Mouse (Mus musculus) heart, embryonic 11.5 days (tissue): Measurements from ENCODE around the gene Arsb. TPM values are rescaled to one million over a fixed set of nuclear protein-coding genes. Genes with fewer than 3 reads are reported as not detected.
"Not testable (repeated sequence)": the region's sequence is repeated elsewhere in the genome, so short reads cannot be mapped to it uniquely, and the experiment has no call there.

Experiments
- ATAC-seq: fragments of 200-750 bp; cut with Nextera tagmentation; replicated peaks from 2 replicates; pipeline ENCODE4 v1.8.0; 2017; ENCODE audit warnings: moderate library complexity; ENCODE audit not compliant: insufficient number of reproducible peaks, low FRiP score, low TSS enrichment
- H3K27ac ChIP-seq: fragments of 300-500 bp; sonication (generic); 2 replicates; pipeline ENCODE4 v1.5.1; 2014; ENCODE audit warnings: mild to moderate bottlenecking, low read depth, low read length
- H3K27me3 ChIP-seq: fragments of 300-500 bp; sonication (generic); 2 replicates; pipeline ENCODE4 v1.6.1; 2014; ENCODE audit warnings: mild to moderate bottlenecking, low read length, mixed read lengths; ENCODE audit not compliant: control insufficient read depth, insufficient read depth
- H3K36me3 ChIP-seq: fragments of 300-500 bp; sonication (generic); 2 replicates; pipeline ENCODE4 v1.6.1; 2014; ENCODE audit warnings: mild to moderate bottlenecking, low read length, moderate library complexity, mixed read lengths; ENCODE audit not compliant: control insufficient read depth, insufficient read depth
- H3K4me1 ChIP-seq: fragments of 300-500 bp; sonication (generic); 2 replicates; pipeline ENCODE4 v1.6.1; 2014; ENCODE audit warnings: low read length; ENCODE audit not compliant: control insufficient read depth, insufficient read depth
- H3K4me2 ChIP-seq: fragments of 300-500 bp; sonication (generic); 2 replicates; pipeline ENCODE4 v1.6.1; 2014; ENCODE audit warnings: mild to moderate bottlenecking, moderate library complexity
- H3K4me3 ChIP-seq: fragments of 300-500 bp; sonication (generic); 2 replicates; pipeline ENCODE4 v1.5.1; 2014; ENCODE audit warnings: low read depth, low read length
- H3K9ac ChIP-seq: fragments of 300-500 bp; sonication (generic); 2 replicates; pipeline ENCODE4 v1.6.1; 2014; ENCODE audit warnings: mild to moderate bottlenecking, low read depth, low read length, moderate library complexity
- H3K9me3 ChIP-seq: fragments of 300-500 bp; sonication (generic); replicated peaks from 2 replicates; pipeline ENCODE4 v1.6.1; 2016; ENCODE audit warnings: low read length; ENCODE audit not compliant: control insufficient read depth
- WGBS: fragments of 180-500 bp; shearing (Covaris S2); extraction: QIAGEN DNeasy Blood & Tissue Kit; methylation state at CpG from one replicate; pipeline ENCODE4 v1.1.7; 2014; ENCODE audit not compliant: insufficient replicate concordance; 5-methylcytosine and 5-hydroxymethylcytosine counted together
- polyA plus RNA-seq: library from polyadenylated mRNA; unstranded; fragments of >200 nt; fragmentation: Nextera tagmentation; extraction: Ambion mirVana; gene quantifications from 2 replicates; pipeline ENCODE4 v1.2.1, GENCODE M21; 2014

Gene Arsb
- polyA plus RNA-seq, 1 experiment from 2014 or later: 5.9 TPM

DNA sequence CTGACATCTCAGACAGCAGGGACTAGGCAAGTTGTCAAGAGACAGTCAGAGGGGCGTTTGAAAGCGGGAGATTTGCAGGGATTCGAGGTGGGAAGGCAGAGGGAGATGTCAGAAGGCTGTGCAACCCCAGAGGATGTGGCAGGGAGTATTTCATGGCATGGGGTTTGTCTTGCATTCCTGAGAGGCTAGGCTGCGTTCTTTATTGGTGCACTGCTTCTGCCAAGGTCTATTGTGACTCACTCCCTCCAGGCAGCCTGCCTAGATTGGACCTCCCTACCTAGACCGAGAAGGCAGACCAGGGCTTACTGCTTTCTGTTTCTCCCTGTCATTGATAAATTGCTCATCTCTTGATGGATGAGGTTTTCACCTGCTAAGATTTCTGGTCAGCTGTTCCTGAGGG, 204.2 kb downstream of the Arsb start:
- Histone ChIP-seq H3K4me3 (no peak overlapping the region), H3K9ac (no peak overlapping the region), H3K27me3 (no peaks in the 10 kb centered on the region), H3K36me3 (no peaks in the 10 kb centered on the region), H3K4me1 (no peaks in the 10 kb centered on the region), H3K9me3 (no peaks in the 10 kb centered on the region), H3K4me2 (no peak overlapping the region), H3K27ac (no peak overlapping the region)
- 68% methylated on average over 5 of the region's 5 CpGs for WGBS
- ATAC-seq: no peak

DNA sequence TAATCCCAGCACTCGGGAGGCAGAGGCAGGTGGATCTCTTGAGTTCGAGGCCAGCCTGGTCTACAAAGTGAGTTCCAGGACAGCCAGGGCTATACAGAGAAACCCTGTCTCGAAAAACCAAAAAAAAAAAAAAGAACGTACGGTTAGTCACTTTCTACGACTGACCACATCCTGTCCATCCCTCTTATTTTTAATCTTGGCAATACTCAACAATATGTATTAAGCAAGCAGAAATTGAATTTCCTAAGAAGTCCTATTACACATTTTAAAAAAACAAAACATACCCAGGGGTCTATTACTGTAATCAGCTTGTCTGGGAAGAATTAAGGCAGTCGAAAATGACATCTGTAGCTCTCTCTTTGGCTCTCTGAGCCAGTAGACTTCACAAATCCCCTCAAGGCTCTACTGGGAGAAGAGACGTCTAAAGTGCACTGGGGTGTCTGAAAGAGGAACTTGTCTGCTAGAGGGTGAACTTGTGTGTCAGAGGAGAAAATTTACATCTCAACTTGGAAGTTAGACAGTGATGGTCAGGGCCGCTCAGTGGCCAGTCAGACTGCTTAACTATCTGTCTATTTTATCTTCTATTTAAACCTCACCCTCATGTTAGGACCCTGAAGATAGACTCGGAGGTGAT, 205.6 kb downstream of the Arsb start:
- Histone ChIP-seq H3K9ac (no peak overlapping the region), H3K4me3 (no peak overlapping the region), H3K9me3 (no peaks in the 10 kb centered on the region), H3K4me2 (no peak overlapping the region), H3K27me3 (no peaks in the 10 kb centered on the region), H3K27ac (no peak overlapping the region), H3K36me3 (no peaks in the 10 kb centered on the region), H3K4me1 (no peaks in the 10 kb centered on the region)
- ATAC-seq: no peak
- 78% methylated on average over 10 of the region's 10 CpGs for WGBS

DNA sequence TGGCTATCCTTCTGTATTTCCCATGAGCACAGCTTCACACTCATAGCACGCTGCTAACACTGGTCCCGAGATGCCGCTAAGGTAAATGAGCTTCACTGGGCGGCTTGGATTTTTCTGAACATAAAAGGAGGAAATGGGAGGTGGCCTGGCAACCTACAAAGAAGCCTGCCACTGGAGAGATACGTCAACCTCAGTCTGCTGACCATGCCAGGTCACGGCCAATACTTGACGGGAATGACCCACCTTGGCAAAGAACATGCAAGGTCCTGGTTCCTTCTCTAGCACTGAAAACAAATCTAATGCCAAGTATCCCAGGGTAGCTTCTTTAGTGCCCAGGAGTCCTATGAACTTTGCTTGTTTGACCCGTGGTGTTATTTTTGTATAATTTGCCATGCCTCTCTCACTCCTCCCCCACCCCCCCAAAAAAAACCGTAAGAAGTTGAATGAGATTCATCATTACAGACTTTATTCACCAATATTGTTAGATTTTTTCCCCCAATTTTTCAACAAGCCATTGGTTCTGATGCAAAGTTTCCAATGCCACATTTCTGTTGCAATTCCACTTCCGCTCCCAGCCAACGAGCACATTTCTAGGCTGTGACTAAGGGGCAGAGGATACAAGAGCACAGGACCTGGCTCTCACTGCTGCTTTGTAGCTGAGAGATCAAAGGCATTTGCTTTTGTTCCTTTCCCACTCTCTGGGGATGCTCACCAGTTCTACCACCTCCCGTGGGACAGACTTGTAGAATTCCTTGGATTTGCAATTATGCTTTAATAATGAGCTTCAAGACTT, 207.5 kb downstream of the Arsb start:
- no peak overlapping the region for H3K4me2 ChIP-seq
- no peak overlapping the region for H3K4me3 ChIP-seq
- H3K4me1 ChIP-seq: peaks cover 7% of the 10 kb centered on the region
- H3K27me3 ChIP-seq: no peaks in the 10 kb centered on the region
- no peak overlapping the region for H3K9ac ChIP-seq
- no peaks in the 10 kb centered on the region for H3K9me3 ChIP-seq
- no peak overlapping the region for H3K27ac ChIP-seq
- WGBS: 72% methylated on average over 12 of the region's 12 CpGs
- no peaks in the 10 kb centered on the region for H3K36me3 ChIP-seq
- ATAC-seq: no peak

DNA sequence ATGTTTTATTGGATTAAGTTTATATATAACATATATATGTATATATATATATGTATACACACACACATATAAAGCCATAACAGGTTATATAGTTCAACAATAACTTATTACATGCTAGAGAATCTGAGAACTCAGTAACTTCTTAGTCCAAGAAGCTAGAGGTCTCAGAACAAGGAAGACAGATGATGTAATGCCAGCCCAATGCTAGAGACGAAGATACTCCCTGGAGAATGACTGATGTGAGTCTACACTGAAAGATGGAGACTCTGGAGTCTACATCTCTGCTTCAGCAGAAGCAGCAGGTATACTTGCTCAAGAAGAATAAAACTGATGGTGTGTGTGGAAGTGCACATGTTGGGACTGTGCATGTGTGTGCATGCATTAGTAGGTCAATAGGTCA, 208.3 kb downstream of the Arsb start:
- Histone ChIP-seq H3K27ac (no peak overlapping the region), H3K9me3 (0 out of 2 replicates have a peak, but pooled peaks cover under 1% of the 10 kb centered on the region), H3K4me3 (no peak overlapping the region), H3K36me3 (no peaks in the 10 kb centered on the region), H3K4me1 (peaks cover 7% of the 10 kb centered on the region), H3K27me3 (no peaks in the 10 kb centered on the region), H3K9ac (no peak overlapping the region), H3K4me2 (no peak overlapping the region)
- WGBS: 56% methylated on average over 1 of the region's 1 CpGs
- ATAC-seq: no peak

DNA sequence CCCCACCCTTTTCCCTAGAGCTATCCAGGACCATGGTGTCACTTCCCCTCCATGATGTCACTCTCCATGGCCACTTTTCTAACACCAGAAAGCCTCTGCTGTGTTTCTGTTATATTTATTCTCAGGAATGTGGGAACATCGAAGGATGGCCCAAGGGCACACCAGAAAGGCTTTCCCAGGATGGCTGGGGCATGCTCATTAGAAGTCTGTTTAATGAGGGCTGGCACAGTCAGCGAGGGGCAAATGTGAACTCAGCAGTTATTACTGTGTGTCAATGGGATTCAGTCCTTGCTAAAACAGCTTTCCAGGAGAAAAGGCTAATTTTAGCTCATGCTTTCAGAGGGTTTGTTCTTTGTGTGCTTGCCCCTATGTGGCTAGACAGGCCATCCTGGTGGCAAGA, 213.1 kb downstream of the Arsb start:
- Histone ChIP-seq H3K9me3 (0 out of 2 replicates have a peak, but pooled peaks cover 3% of the 10 kb centered on the region), H3K27ac (no peak overlapping the region), H3K4me1 (peaks cover 14% of the 10 kb centered on the region), H3K27me3 (no peaks in the 10 kb centered on the region), H3K4me3 (no peak overlapping the region), H3K9ac (no peak overlapping the region), H3K4me2 (no peak overlapping the region), H3K36me3 (no peaks in the 10 kb centered on the region)
- ATAC-seq: no peak
- 74% methylated on average over 2 of the region's 2 CpGs for WGBS

DNA sequence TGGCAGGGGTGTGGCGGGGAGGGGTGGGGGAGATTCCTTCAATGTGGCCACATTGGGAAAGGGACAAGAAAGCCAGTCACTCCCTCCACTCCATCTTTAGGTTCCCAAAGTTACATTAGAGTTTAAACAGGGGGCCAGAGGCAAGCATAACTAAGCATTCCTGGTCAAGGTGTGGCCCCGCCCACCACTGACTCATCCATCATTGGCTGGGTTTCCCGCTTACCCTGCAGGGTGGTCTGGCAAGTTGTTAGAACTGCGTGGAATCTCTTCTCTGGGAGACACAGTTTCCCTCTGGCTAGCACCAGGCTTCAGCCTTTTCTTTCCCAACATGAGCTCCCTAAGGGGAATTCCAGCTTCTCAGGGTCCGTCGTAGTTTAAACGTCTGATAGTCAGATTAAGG, 213.8 kb downstream of the Arsb start:
- H3K27me3 ChIP-seq: no peaks in the 10 kb centered on the region
- H3K4me2 ChIP-seq: no peak overlapping the region
- H3K9ac ChIP-seq: no peak overlapping the region
- ATAC-seq: no peak
- H3K36me3 ChIP-seq: no peaks in the 10 kb centered on the region
- H3K4me1 ChIP-seq: peaks cover 21% of the 10 kb centered on the region
- no peak overlapping the region for H3K27ac ChIP-seq
- 0 out of 2 replicates have a peak, but pooled peaks cover 3% of the 10 kb centered on the region for H3K9me3 ChIP-seq
- H3K4me3 ChIP-seq: no peak overlapping the region
- WGBS: 73% methylated on average over 7 of the region's 7 CpGs

DNA sequence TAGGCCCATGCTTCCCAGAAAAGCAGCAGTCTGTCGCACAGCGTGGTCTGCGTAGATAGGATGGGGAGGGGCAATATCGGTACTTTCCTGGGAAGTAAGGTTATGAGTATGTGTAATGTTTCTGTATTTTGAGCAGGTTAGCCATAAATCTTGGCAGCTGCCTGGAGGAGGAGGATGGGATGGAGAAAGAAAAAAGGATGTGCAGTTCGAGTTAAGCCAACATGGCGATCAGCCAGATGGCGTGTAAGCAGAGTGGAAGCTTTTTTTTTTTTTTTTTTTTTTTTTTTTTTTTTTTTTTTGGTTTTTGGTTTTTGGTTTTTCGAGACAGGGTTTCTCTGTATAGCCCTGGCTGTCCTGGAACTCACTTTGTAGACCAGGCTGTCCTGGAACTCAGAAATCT, 214.3 kb downstream of the Arsb start:
- H3K27me3 ChIP-seq, H3K27ac ChIP-seq, H3K9ac ChIP-seq, H3K4me3 ChIP-seq, ATAC-seq, H3K36me3 ChIP-seq, H3K4me2 ChIP-seq, H3K9me3 ChIP-seq: not testable (repeated sequence)
- H3K4me1 ChIP-seq: peaks cover 23% of the 10 kb centered on the region
- 88% methylated on average over 8 of the region's 8 CpGs for WGBS

DNA sequence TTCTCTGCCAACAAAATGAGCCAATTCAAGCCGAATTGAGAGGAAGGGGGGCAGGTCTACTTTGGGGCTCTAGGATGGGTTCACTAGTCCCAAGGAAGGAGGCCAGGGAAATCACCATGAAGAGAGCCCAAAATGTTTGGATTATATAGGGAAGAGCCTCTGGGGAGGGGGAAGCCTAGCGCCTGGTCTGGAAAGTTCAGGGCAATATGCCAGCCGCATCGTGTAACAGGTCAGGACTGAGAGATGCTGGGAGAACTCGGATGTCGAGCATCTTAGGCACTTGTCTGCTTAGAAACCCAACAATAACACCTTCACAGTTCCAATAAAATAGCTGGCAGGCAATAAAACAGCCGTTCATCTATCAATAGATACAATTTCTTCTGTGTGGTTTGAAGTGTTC, 216.2 kb downstream of the Arsb start:
- Histone ChIP-seq H3K4me1 (peaks cover 22% of the 10 kb centered on the region), H3K36me3 (no peaks in the 10 kb centered on the region), H3K9me3 (0 out of 2 replicates have a peak, but pooled peaks cover 3% of the 10 kb centered on the region), H3K27me3 (no peaks in the 10 kb centered on the region), H3K4me3 (no peak overlapping the region), H3K9ac (no peak overlapping the region), H3K27ac (no peak overlapping the region), H3K4me2 (no peak overlapping the region)
- no peak for ATAC-seq
- WGBS: 73% methylated on average over 7 of the region's 7 CpGs
